Mouse (Mus musculus): ENCODE measurements around the gene Ddx43.

DNA sequence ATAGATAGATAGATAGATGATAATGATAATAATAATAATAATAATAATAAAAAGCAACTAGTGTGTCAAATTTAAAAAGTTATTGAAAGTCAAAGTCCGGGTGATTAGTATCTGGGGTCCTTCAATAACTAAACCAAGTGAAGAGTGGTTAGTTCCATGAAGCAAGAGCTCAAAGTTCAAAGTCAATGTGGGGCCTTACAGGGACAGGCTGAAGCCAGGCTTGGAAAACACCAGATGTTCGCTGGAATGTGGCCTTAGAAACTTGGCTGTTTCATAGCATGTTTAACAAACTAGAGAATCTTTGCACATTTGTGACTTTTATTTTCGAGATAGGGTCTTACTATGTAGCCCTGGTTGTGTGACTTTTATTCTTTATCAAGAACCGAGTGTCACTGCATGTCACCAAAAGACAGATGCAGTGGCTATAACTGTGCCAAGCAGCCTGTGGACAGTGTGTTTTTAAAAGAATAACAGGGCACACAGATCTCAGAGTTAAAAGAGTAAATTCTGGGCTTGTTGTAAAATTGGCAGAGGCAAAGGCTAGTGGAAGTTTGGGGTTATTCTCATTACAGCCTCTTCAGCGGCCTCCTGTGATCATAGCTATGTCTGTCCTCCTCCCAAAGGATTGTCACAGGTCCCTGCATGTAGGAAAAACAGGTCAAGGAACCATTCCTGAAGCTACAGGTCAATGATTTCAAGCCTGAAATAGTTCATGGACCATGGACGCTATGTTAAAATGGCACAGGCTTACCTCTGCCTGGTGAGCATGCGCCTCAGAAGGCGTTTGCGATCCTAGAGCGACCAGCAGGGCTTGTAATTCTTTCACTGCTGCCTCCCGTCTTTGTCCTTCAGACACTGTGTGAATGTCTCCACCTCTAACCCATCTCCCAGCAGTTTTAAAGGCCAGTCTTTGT lies 40.7 kb upstream of the Ddx43 start:
- TF ChIP-seq CTCF (IDR thresholded peaks at IDR 0.05; ENCODE audit: low read depth, low read length): no peak
- TF ChIP-seq POLR2AphosphoS5 (IDR thresholded peaks at IDR 0.05; ENCODE audit: insufficient replicate concordance, low read depth, low read length): no peak
- TF ChIP-seq GATA1 (IDR thresholded peaks at IDR 0.05; ENCODE audit: borderline replicate concordance, low read length): no peak
